Mouse (Mus musculus) G1E (cell line): ENCODE measurements at regions not wholly inside any gene's neighbourhood (a gene's known extent, or its start where the extent isn't known, plus 50 kb on each side); places are given as distances from the start of the nearest gene placed in this dataset.

Experiments used
- ATAC-seq: 2 replicates; pipeline ENCODE4 v1.8.0; 2016; ENCODE audit warnings: mild to moderate bottlenecking; ENCODE audit not compliant: insufficient number of reproducible peaks, poor library complexity, low FRiP score, severe bottlenecking; ENCODE audit errors: extremely low read depth
- DNase-seq: peaks from one replicate; pipeline ENCODE4 v3.0.0; 2012; ENCODE audit warnings: low spot score
- H3K27me3 ChIP-seq: 2 replicates; pipeline ENCODE4 v1.6.1; 2012; ENCODE audit warnings: mild to moderate bottlenecking, low read length, inconsistent platforms; ENCODE audit not compliant: insufficient read depth
- H3K36me3 ChIP-seq: replicated peaks from 2 replicates; pipeline ENCODE3; 2012; ENCODE audit warnings: mild to moderate bottlenecking, inconsistent platforms
- H3K4me1 ChIP-seq: 2 replicates; pipeline ENCODE4 v1.6.1; 2012; ENCODE audit warnings: low read depth, low read length, inconsistent platforms, mixed read lengths; ENCODE audit not compliant: insufficient read depth
- H3K4me3 ChIP-seq: 2 replicates; pipeline ENCODE4 v1.5.1; 2012; ENCODE audit warnings: low read depth, mild to moderate bottlenecking, inconsistent platforms, low read length, moderate library complexity, mixed read lengths
- H3K9me3 ChIP-seq: replicated peaks from 2 replicates; pipeline ENCODE4 v1.6.1; 2012; ENCODE audit warnings: inconsistent platforms
- CTCF ChIP-seq: IDR thresholded peaks from 2 replicates; pipeline ENCODE4 v1.5.1; 2012; ENCODE audit warnings: low read depth, low read length, inconsistent platforms, mixed read lengths
- GATA1 ChIP-seq: IDR thresholded peaks from 2 replicates; pipeline ENCODE4 v1.6.1; 2012; ENCODE audit warnings: borderline replicate concordance, low read length, inconsistent platforms, mixed read lengths
- GATA2 ChIP-seq: IDR thresholded peaks from 2 replicates; pipeline ENCODE4 v1.6.1; 2012; ENCODE audit warnings: low read depth, low read length, inconsistent platforms, borderline replicate concordance
- POLR2AphosphoS5 ChIP-seq: IDR thresholded peaks from 2 replicates; pipeline ENCODE4 v1.6.1; 2012; ENCODE audit warnings: low read depth, low read length, inconsistent platforms; ENCODE audit not compliant: insufficient replicate concordance
- TAL1 ChIP-seq: conservative IDR thresholded peaks from 2 replicates; pipeline ENCODE4 v1.6.1; 2012; ENCODE audit warnings: low read depth, low read length, inconsistent platforms, mixed read lengths

DNA sequence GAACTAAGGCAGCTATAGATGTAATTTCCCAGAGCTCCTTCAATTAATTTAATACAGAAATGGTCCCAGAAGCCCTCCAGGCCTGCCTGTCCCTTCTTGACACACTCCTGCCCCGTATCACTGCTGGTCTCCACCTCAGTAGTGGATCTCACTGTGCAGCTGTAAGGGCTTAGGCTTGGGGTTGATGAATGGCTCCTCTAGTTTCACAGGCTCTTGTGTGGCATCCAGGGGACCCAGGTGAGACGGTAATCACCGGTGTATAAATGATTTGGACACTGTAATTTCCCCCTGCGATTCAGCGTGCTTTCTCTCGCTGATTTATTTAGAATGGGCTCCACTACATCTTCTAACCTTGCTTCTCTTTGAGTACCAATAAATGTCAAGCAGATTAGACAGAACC, 583.1 kb upstream of the Tbl1xr1 start:
- Histone ChIP-seq H3K9me3 (no peaks in the 10 kb centered on the region), H3K36me3 (no peaks in the 10 kb centered on the region), H3K4me3 (no peak overlapping the region), H3K4me1 (no peaks in the 10 kb centered on the region), H3K27me3 (no peaks in the 10 kb centered on the region)
- ATAC-seq (no peak), DNase-seq (no peak)
- no peak for TF ChIP-seq GATA1
- TF ChIP-seq CTCF, result no peak
- TF ChIP-seq GATA2, result no peak
- TF ChIP-seq TAL1, result no peak
- TF ChIP-seq POLR2AphosphoS5, result no peak

DNA sequence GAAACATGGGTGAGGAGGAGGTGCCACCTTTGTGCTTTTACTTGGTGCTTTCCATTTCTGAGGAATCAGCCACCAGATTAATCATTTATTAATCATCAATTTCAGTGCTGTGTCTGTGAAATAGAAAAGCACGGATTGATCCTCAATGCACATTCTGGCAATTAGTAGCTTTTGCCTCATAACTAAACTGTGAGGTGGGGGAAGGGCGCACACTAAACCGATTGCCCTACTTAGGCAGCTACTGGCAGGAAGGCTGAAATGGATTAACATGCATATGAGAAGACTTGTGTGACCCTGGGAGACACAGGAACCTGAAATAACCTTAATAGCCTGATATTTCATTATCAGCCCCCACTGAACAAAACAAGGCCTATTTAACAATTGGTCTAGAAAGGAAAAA, 581.5 kb upstream of the Tbl1xr1 start:
- H3K27me3 ChIP-seq, result no peaks in the 10 kb centered on the region
- no peak overlapping the region for H3K4me3 ChIP-seq
- no peaks in the 10 kb centered on the region for H3K4me1 ChIP-seq
- H3K9me3 ChIP-seq, result no peaks in the 10 kb centered on the region
- no peak for ATAC-seq
- TF ChIP-seq GATA2 (no peak), TAL1 (no peak), POLR2AphosphoS5 (no peak), GATA1 (no peak), CTCF (no peak)
- no peaks in the 10 kb centered on the region for H3K36me3 ChIP-seq
- DNase-seq, result no peak

DNA sequence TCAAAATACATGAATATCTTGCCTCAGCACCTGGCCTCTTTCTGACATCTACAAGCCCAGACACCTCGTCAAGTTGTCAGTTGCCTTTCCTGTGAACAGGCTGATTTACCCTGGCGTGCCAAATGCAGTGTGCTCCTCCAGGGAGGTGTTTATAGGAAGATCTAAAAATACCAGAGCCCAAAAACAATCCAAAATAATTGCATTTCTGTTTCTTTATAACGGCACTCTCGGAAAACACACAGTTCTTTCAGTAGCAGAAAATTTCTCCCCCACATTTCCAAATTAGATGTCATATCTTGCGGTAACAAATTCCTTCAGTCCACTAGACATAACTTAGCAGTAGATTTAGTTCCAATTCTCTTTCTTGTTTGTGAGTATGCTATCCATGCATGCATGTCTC, 580.8 kb upstream of the Tbl1xr1 start:
- H3K4me1 ChIP-seq, result no peaks in the 10 kb centered on the region
- H3K36me3 ChIP-seq, result no peaks in the 10 kb centered on the region
- no peak for TF ChIP-seq GATA1
- no peak for TF ChIP-seq CTCF
- no peak for TF ChIP-seq GATA2
- no peak for TF ChIP-seq POLR2AphosphoS5
- no peak for TF ChIP-seq TAL1
- DNase-seq (no peak), ATAC-seq (no peak)
- H3K27me3 ChIP-seq, result no peaks in the 10 kb centered on the region
- no peaks in the 10 kb centered on the region for H3K9me3 ChIP-seq
- no peak overlapping the region for H3K4me3 ChIP-seq

DNA sequence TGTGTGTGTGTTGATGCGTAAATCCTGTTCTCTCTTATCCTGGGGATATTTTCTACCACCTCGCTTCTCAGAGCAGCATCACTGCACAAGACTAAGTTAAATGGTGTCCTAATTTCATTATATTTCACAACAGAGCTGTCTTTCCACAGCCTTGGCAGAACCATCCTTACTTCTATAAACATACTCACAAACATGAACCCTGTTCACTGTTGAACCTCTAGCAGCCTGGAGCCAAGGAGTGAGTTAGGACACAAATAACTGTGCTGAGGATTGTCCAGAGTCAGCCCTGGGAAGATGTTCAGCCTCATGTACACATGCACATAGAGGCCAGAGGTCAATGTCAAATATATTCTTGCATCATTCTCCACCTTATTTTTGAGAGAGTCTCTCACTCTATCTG, 580.3 kb upstream of the Tbl1xr1 start:
- no peak overlapping the region for H3K4me3 ChIP-seq
- ATAC-seq, result no peak
- no peak for TF ChIP-seq POLR2AphosphoS5
- TF ChIP-seq CTCF, result no peak
- TF ChIP-seq TAL1, result no peak
- no peak for TF ChIP-seq GATA2
- TF ChIP-seq GATA1, result no peak
- H3K27me3 ChIP-seq, result no peaks in the 10 kb centered on the region
- DNase-seq, result no peak
- no peaks in the 10 kb centered on the region for H3K4me1 ChIP-seq
- H3K36me3 ChIP-seq, result no peaks in the 10 kb centered on the region
- H3K9me3 ChIP-seq, result no peaks in the 10 kb centered on the region

DNA sequence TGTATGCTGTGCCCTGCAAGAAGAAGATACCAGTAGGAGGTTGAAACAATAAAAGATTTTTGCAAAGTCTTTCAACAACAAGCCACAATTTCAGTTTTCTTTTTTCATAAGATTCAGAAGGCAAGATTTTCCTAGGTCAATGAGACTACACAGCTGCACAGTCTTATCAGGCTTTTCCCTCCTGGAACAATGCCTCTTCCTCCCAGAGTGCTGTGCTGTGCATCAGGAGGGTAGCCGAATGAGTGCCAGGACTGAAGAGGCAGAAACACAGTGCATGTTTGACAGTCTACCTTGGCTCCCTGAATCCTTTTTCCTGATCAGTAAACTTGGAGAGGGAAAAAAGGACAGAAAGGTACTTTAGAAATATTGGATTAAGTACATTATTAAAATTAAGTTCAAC, 579.4 kb upstream of the Tbl1xr1 start:
- H3K4me3 ChIP-seq, result no peak overlapping the region
- DNase-seq (no peak), ATAC-seq (no peak)
- no peaks in the 10 kb centered on the region for H3K36me3 ChIP-seq
- no peak for TF ChIP-seq TAL1
- TF ChIP-seq GATA1, result no peak
- no peak for TF ChIP-seq GATA2
- no peak for TF ChIP-seq CTCF
- TF ChIP-seq POLR2AphosphoS5, result no peak
- H3K27me3 ChIP-seq, result no peaks in the 10 kb centered on the region
- no peaks in the 10 kb centered on the region for H3K4me1 ChIP-seq
- no peaks in the 10 kb centered on the region for H3K9me3 ChIP-seq

DNA sequence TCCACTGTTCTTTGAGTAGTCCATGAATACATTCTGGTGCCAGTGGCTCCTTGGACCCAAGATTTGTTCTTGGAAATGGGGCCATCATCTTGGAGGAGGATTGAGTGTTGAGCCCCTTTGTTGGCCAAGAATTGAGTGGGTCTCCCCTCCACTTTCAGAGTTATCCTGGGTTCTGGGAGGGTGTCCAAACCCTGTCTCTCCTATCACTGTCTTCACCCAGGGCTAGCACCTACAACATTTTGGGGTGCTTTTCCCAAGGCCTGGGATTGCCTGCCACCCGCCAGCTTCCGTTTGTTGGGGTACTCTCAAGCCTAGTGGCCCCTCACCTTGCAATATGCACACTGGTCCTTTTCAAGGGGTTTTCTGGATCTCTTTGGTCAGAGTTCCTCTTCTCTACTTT, 568.8 kb upstream of the Tbl1xr1 start:
- Histone ChIP-seq H3K4me3 (no peak overlapping the region), H3K27me3 (no peaks in the 10 kb centered on the region), H3K36me3 (no peaks in the 10 kb centered on the region), H3K9me3 (peaks cover 23% of the 10 kb centered on the region), H3K4me1 (no peaks in the 10 kb centered on the region)
- ATAC-seq (no peak), DNase-seq (no peak)
- TF ChIP-seq GATA2, result no peak
- no peak for TF ChIP-seq CTCF
- no peak for TF ChIP-seq TAL1
- TF ChIP-seq GATA1, result no peak
- TF ChIP-seq POLR2AphosphoS5, result no peak

DNA sequence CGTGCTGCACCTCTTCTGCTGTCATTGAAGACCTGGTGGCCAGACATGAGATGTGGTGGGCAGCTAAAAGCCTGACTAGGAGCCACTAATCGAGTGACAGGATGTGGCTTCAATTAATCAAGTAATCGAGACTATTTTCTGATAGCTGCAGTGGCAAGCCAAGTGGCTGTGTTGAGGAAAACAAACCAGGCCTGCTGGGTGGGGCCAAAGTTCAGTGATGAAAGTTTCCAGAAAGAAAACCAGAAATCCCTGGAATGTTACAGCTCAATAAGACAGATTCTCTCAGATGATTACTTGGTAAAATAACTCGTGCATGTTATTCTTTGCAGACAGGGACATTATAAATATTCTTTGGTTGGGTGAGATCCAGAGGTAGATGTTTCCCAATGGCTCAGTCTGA, 564.4 kb upstream of the Tbl1xr1 start:
- no peak for TF ChIP-seq GATA1
- no peak for TF ChIP-seq CTCF
- TF ChIP-seq GATA2, result no peak
- no peak for TF ChIP-seq TAL1
- TF ChIP-seq POLR2AphosphoS5, result no peak
- no peaks in the 10 kb centered on the region for H3K36me3 ChIP-seq

More for the DNA sequence above, 564.4 kb upstream of the Tbl1xr1 start:
- Histone ChIP-seq H3K4me3 (no peak overlapping the region), H3K9me3 (peaks cover 23% of the 10 kb centered on the region), H3K4me1 (no peaks in the 10 kb centered on the region), H3K27me3 (no peaks in the 10 kb centered on the region)
- ATAC-seq, result no peak
- DNase-seq, result no peak
